Mouse (Mus musculus): Measurements from ENCODE around the gene Vmn1r115. TPM values are rescaled to one million over a fixed set of nuclear protein-coding genes. Genes with fewer than 3 reads are reported as not detected.
"Not testable (repeated sequence)": the region's sequence is repeated elsewhere in the genome, so short reads cannot be mapped to it uniquely, and the experiment has no call there.

Vmn1r115 gene
- not detected in 2 replicates for polyA plus RNA-seq (2015; fragmentation: Nextera tagmentation; extraction: Ambion mirVana)

- H3K27me3 ChIP-seq (replicated peaks; ENCODE audit: control insufficient read depth, insufficient read depth, low read length); H3K9ac ChIP-seq (ENCODE audit: low read depth, low read length); H3K36me3 ChIP-seq (ENCODE audit: control insufficient read depth, insufficient read depth, low read length); H3K27ac ChIP-seq (ENCODE audit: low read length); H3K9me3 ChIP-seq (ENCODE audit: control insufficient read depth, low read length); H3K4me2 ChIP-seq (ENCODE audit: low read depth, low read length); ATAC-seq; H3K4me3 ChIP-seq (ENCODE audit: low read length); H3K4me1 ChIP-seq (ENCODE audit: control insufficient read depth, insufficient read depth, low read length): not testable (repeated sequence)
- WGBS = 100% methylated on average over 1 of the region's 3 CpGs
These were observed at the start of gene Vmn1r115 for GRCm38 (mm10) chr7:20844885-20845284. Vmn1r115 (minus strand) TSS chr7:20844985.

- H3K9me3 ChIP-seq (ENCODE audit: control insufficient read depth, low read length); H3K36me3 ChIP-seq (ENCODE audit: control insufficient read depth, insufficient read depth, low read length); H3K27me3 ChIP-seq (replicated peaks; ENCODE audit: control insufficient read depth, insufficient read depth, low read length); H3K4me1 ChIP-seq (ENCODE audit: control insufficient read depth, insufficient read depth, low read length); H3K4me3 ChIP-seq (ENCODE audit: low read length); ATAC-seq; H3K9ac ChIP-seq (ENCODE audit: low read depth, low read length); H3K27ac ChIP-seq (ENCODE audit: low read length); H3K4me2 ChIP-seq (ENCODE audit: low read depth, low read length): not testable (repeated sequence)
- no CpG with 5 or more reads among the region's 2 CpGs for WGBS
These were observed 39.2 kb upstream of the Vmn1r115 start, which contains the start of gene Vmn1r117 for GRCm38 (mm10) chr7:20884021-20884420. Vmn1r117 (minus strand) TSS chr7:20884121.

- WGBS = 53% methylated on average over 3 of the region's 3 CpGs
- H3K9ac ChIP-seq (ENCODE audit: low read depth, low read length); ATAC-seq; H3K4me1 ChIP-seq (ENCODE audit: control insufficient read depth, insufficient read depth, low read length); H3K4me2 ChIP-seq (ENCODE audit: low read depth, low read length); H3K36me3 ChIP-seq (ENCODE audit: control insufficient read depth, insufficient read depth, low read length); H3K27ac ChIP-seq (ENCODE audit: low read length); H3K9me3 ChIP-seq (ENCODE audit: control insufficient read depth, low read length); H3K4me3 ChIP-seq (ENCODE audit: low read length); H3K27me3 ChIP-seq (replicated peaks; ENCODE audit: control insufficient read depth, insufficient read depth, low read length): not testable (repeated sequence)
These were observed 27.2 kb upstream of the Vmn1r115 start, which contains the start of gene Vmn1r116 for GRCm38 (mm10) chr7:20871956-20872355. Vmn1r116 (plus strand) TSS chr7:20872256.

- H3K27ac ChIP-seq (ENCODE audit: low read length); H3K9ac ChIP-seq (ENCODE audit: low read depth, low read length); H3K36me3 ChIP-seq (ENCODE audit: control insufficient read depth, insufficient read depth, low read length); H3K4me2 ChIP-seq (ENCODE audit: low read depth, low read length); H3K9me3 ChIP-seq (ENCODE audit: control insufficient read depth, low read length); H3K27me3 ChIP-seq (replicated peaks; ENCODE audit: control insufficient read depth, insufficient read depth, low read length); ATAC-seq; H3K4me1 ChIP-seq (ENCODE audit: control insufficient read depth, insufficient read depth, low read length); H3K4me3 ChIP-seq (ENCODE audit: low read length): not testable (repeated sequence)
- WGBS = no CpG with 5 or more reads among the region's 5 CpGs
These were observed 32.7 kb downstream of the Vmn1r115 start, which contains the start of gene Vmn1r114 for GRCm38 (mm10) chr7:20812086-20812485. Vmn1r114 (minus strand) TSS chr7:20812186.

Other genes with a start within 250 kb of the Vmn1r115 start
- not detected in 2 replicates for gene Gm4513, start 246.0 kb downstream of the Vmn1r115 start, polyA plus RNA-seq (2015; fragmentation: Nextera tagmentation; extraction: Ambion mirVana)
- gene Vmn1r107, start 176.1 kb downstream of the Vmn1r115 start, polyA plus RNA-seq (2015; fragmentation: Nextera tagmentation; extraction: Ambion mirVana) = not detected in 2 replicates
- not detected in 2 replicates for gene Vmn1r111, start 141.8 kb downstream of the Vmn1r115 start, polyA plus RNA-seq (2015; fragmentation: Nextera tagmentation; extraction: Ambion mirVana)
- gene Gm10668, start 114.4 kb downstream of the Vmn1r115 start, polyA plus RNA-seq (2015; fragmentation: Nextera tagmentation; extraction: Ambion mirVana) = not detected in 2 replicates
- gene Vmn1r112, start 73.8 kb downstream of the Vmn1r115 start, polyA plus RNA-seq (2015; fragmentation: Nextera tagmentation; extraction: Ambion mirVana) = not detected in 2 replicates
- gene Vmn1r113, start 57.7 kb downstream of the Vmn1r115 start, polyA plus RNA-seq (2015; fragmentation: Nextera tagmentation; extraction: Ambion mirVana) = not detected in 2 replicates
- not detected in 2 replicates for gene Vmn1r114, start 32.8 kb downstream of the Vmn1r115 start, polyA plus RNA-seq (2015; fragmentation: Nextera tagmentation; extraction: Ambion mirVana)
- gene Vmn1r116, start 27.3 kb upstream of the Vmn1r115 start, polyA plus RNA-seq (2015; fragmentation: Nextera tagmentation; extraction: Ambion mirVana) = not detected in 2 replicates
- not detected in 2 replicates for gene Vmn1r117, start 39.1 kb upstream of the Vmn1r115 start, polyA plus RNA-seq (2015; fragmentation: Nextera tagmentation; extraction: Ambion mirVana)
- gene Vmn1r118, start 67.4 kb upstream of the Vmn1r115 start, polyA plus RNA-seq (2015; fragmentation: Nextera tagmentation; extraction: Ambion mirVana) = not detected in 2 replicates
- gene Vmn1r119, start 167.5 kb upstream of the Vmn1r115 start, polyA plus RNA-seq (2015; fragmentation: Nextera tagmentation; extraction: Ambion mirVana) = not detected in 2 replicates
- gene Vmn1r120, start 208.8 kb upstream of the Vmn1r115 start, polyA plus RNA-seq (2015; fragmentation: Nextera tagmentation; extraction: Ambion mirVana) = not detected in 2 replicates

All from intestine, embryonic 16.5 days (tissue).